Mouse (Mus musculus): ENCODE measurements at regions not wholly inside any gene's neighbourhood (a gene's known extent, or its start where the extent isn't known, plus 50 kb on each side); places are given as distances from the start of the nearest gene placed in this dataset.
A peak's percentile ranks its signal among the peaks of the same experiment; 100 is the strongest.

GRCm38 (mm10) chr8:10707122-10707521 is 301.1 kb downstream of the Irs2 start:
- no peaks in the 10 kb centered on the region for H3K9me3 ChIP-seq (replicated peaks)
- H3K27ac ChIP-seq, result no peak overlapping the region
- no peaks in the 10 kb centered on the region for H3K27me3 ChIP-seq (ENCODE audit: low read depth, poor library complexity, severe bottlenecking)
- no peaks in the 10 kb centered on the region for H3K4me1 ChIP-seq
- no peaks in the 10 kb centered on the region for H3K36me3 ChIP-seq
- DNase-seq (ENCODE audit: low spot score), result no peak
- no peak overlapping the region for H3K4me3 ChIP-seq

GRCm38 (mm10) chr8:10705909-10706308 is 302.3 kb downstream of the Irs2 start:
- DNase-seq (ENCODE audit: low spot score), result no peak
- H3K27ac ChIP-seq, result no peak overlapping the region
- H3K4me3 ChIP-seq, result no peak overlapping the region
- no peaks in the 10 kb centered on the region for H3K9me3 ChIP-seq (replicated peaks)
- H3K4me1 ChIP-seq, result no peaks in the 10 kb centered on the region
- WGBS, result 71% methylated on average over 7 of the region's 7 CpGs
- no peaks in the 10 kb centered on the region for H3K36me3 ChIP-seq
- no peaks in the 10 kb centered on the region for H3K27me3 ChIP-seq (ENCODE audit: low read depth, poor library complexity, severe bottlenecking)

- Histone ChIP-seq H3K36me3 (no peaks in the 10 kb centered on the region), H3K9me3 (replicated peaks) (no peaks in the 10 kb centered on the region), H3K4me3 (no peak overlapping the region), H3K4me1 (no peaks in the 10 kb centered on the region), H3K27me3 (ENCODE audit: low read depth, poor library complexity, severe bottlenecking) (no peaks in the 10 kb centered on the region), H3K27ac (no peak overlapping the region)
- DNase-seq (ENCODE audit: low spot score), result no peak
- 93% methylated on average over 7 of the region's 7 CpGs for WGBS
These were observed 305.5 kb downstream of the Irs2 start for GRCm38 (mm10) chr8:10702755-10703154.

GRCm38 (mm10) chr8:10702248-10702647 is 306.0 kb downstream of the Irs2 start:
- Histone ChIP-seq H3K36me3 (no peaks in the 10 kb centered on the region), H3K27me3 (ENCODE audit: low read depth, poor library complexity, severe bottlenecking) (no peaks in the 10 kb centered on the region), H3K27ac (no peak overlapping the region), H3K4me1 (no peaks in the 10 kb centered on the region), H3K4me3 (no peak overlapping the region), H3K9me3 (replicated peaks) (no peaks in the 10 kb centered on the region)
- no peak for DNase-seq (ENCODE audit: low spot score)
- WGBS, result 84% methylated on average over 10 of the region's 10 CpGs

GRCm38 (mm10) chr8:10701648-10702061 is 306.6 kb downstream of the Irs2 start:
- Histone ChIP-seq H3K27me3 (ENCODE audit: low read depth, poor library complexity, severe bottlenecking) (no peaks in the 10 kb centered on the region), H3K4me3 (no peak overlapping the region), H3K4me1 (no peaks in the 10 kb centered on the region), H3K36me3 (no peaks in the 10 kb centered on the region), H3K27ac (no peak overlapping the region), H3K9me3 (replicated peaks) (no peaks in the 10 kb centered on the region)
- no peak for DNase-seq (ENCODE audit: low spot score)
- WGBS, result 72% methylated on average over 4 of the region's 4 CpGs

- no peaks in the 10 kb centered on the region for H3K36me3 ChIP-seq
- no peak overlapping the region for H3K4me3 ChIP-seq
- no peak for DNase-seq (ENCODE audit: low spot score)
- no peaks in the 10 kb centered on the region for H3K4me1 ChIP-seq
- no peak overlapping the region for H3K27ac ChIP-seq
- H3K9me3 ChIP-seq (replicated peaks), result no peaks in the 10 kb centered on the region
- H3K27me3 ChIP-seq (ENCODE audit: low read depth, poor library complexity, severe bottlenecking), result no peaks in the 10 kb centered on the region
- WGBS, result 75% methylated on average over 4 of the region's 4 CpGs
These were observed 307.0 kb downstream of the Irs2 start for GRCm38 (mm10) chr8:10701226-10701625.

- no peaks in the 10 kb centered on the region for H3K4me1 ChIP-seq
- 86% methylated on average over 9 of the region's 9 CpGs for WGBS
- no peak overlapping the region for H3K27ac ChIP-seq
- no peak for DNase-seq (ENCODE audit: low spot score)
- H3K4me3 ChIP-seq, result no peak overlapping the region
- H3K36me3 ChIP-seq, result no peaks in the 10 kb centered on the region
- no peaks in the 10 kb centered on the region for H3K27me3 ChIP-seq (ENCODE audit: low read depth, poor library complexity, severe bottlenecking)
- no peaks in the 10 kb centered on the region for H3K9me3 ChIP-seq (replicated peaks)
These were observed 308.6 kb downstream of the Irs2 start for GRCm38 (mm10) chr8:10699669-10700068.

GRCm38 (mm10) chr8:10695181-10695580 is 313.1 kb downstream of the Irs2 start:
- WGBS, result 90% methylated on average over 6 of the region's 6 CpGs
- no peak for DNase-seq (ENCODE audit: low spot score)
- no peaks in the 10 kb centered on the region for H3K36me3 ChIP-seq

GRCm38 (mm10) chr8:10690659-10691058 is 317.6 kb downstream of the Irs2 start:
- H3K27me3 ChIP-seq (ENCODE audit: low read depth, poor library complexity, severe bottlenecking), result no peaks in the 10 kb centered on the region
- peaks cover 20% of the 10 kb centered on the region for H3K4me1 ChIP-seq
- no peak overlapping the region for H3K27ac ChIP-seq
- 74% methylated on average over 1 of the region's 1 CpGs for WGBS
- DNase-seq (ENCODE audit: low spot score), result no peak
- H3K36me3 ChIP-seq, result no peaks in the 10 kb centered on the region
- no peak overlapping the region for H3K4me3 ChIP-seq
- H3K9me3 ChIP-seq (replicated peaks), result no peaks in the 10 kb centered on the region

More at GRCm38 (mm10) chr8:10695181-10695580, 313.1 kb downstream of the Irs2 start:
- Histone ChIP-seq H3K4me3 (no peak overlapping the region), H3K9me3 (replicated peaks) (no peaks in the 10 kb centered on the region), H3K4me1 (peaks cover 12% of the 10 kb centered on the region), H3K27ac (no peak overlapping the region), H3K27me3 (ENCODE audit: low read depth, poor library complexity, severe bottlenecking) (no peaks in the 10 kb centered on the region)

GRCm38 (mm10) chr8:10689881-10690280 is 318.4 kb downstream of the Irs2 start:
- Histone ChIP-seq H3K4me1 (peaks cover 20% of the 10 kb centered on the region), H3K27ac (no peak overlapping the region), H3K4me3 (no peak overlapping the region), H3K27me3 (ENCODE audit: low read depth, poor library complexity, severe bottlenecking) (0 out of 2 replicates have a peak, but pooled peaks cover 5% of the 10 kb centered on the region), H3K36me3 (no peaks in the 10 kb centered on the region), H3K9me3 (replicated peaks) (no peaks in the 10 kb centered on the region)
- DNase-seq (ENCODE audit: low spot score), result no peak
- 77% methylated on average over 12 of the region's 12 CpGs for WGBS

- 54% methylated on average over 9 of the region's 9 CpGs for WGBS
- Histone ChIP-seq H3K4me3 (no peak overlapping the region), H3K9me3 (replicated peaks) (no peaks in the 10 kb centered on the region), H3K4me1 (peaks cover 25% of the 10 kb centered on the region), H3K36me3 (no peaks in the 10 kb centered on the region), H3K27me3 (ENCODE audit: low read depth, poor library complexity, severe bottlenecking) (0 out of 2 replicates have a peak, but pooled peaks cover 5% of the 10 kb centered on the region), H3K27ac (0 out of 2 replicates have a peak overlapping the region, but pooled peaks have one; percentile 15)
- no peak for DNase-seq (ENCODE audit: low spot score)
These were observed 320.2 kb downstream of the Irs2 start for GRCm38 (mm10) chr8:10687867-10688561.

All from limb, embryonic 10.5 days (tissue).